In genomic region chr15:78532566-78533345, GRCm38 (mm10) we compare ENCODE assay signal across 9 mouse cellular contexts. TPM values are rescaled to one million over a fixed set of nuclear protein-coding genes. Genes with fewer than 3 reads are reported as not detected.
DNase-seq lines count a peak whose midpoint lies in the region; ATAC-seq and TF ChIP-seq lines count a peak whose summit lies in the region.
"Had no signal": no experiment of that assay in that cellular context is flagged by ENCODE, and none has a peak within 500 bp of the region (broad histone marks: within the 10 kb centered on the region; RNA-seq: fewer than 3 reads in every experiment).

No protein-coding gene starts in this region.

- no peak overlapping the region for H3K4me3 ChIP-seq in neural tube, embryonic 13.5 days
- H3K4me3 ChIP-seq in limb, embryonic 11.5 days (ENCODE audit: low read depth, low read length) = no peak overlapping the region
- no peak overlapping the region for H3K4me3 ChIP-seq in lung, postnatal 0 days (ENCODE audit: low read depth, low read length)
- H3K4me3 ChIP-seq in stomach, postnatal 0 days (ENCODE audit: low read depth, low read length) = no peak overlapping the region

- H3K27me3 ChIP-seq in neural tube, embryonic 13.5 days = no peaks in the 10 kb centered on the region; the same call in 1 of the 2 replicates
- H3K27me3 ChIP-seq in limb, embryonic 11.5 days (ENCODE audit: control insufficient read depth, insufficient read depth, low read length) = no peaks in the 10 kb centered on the region
- no peaks in the 10 kb centered on the region for H3K27me3 ChIP-seq in lung, postnatal 0 days (replicated peaks; ENCODE audit: insufficient read depth, low read length)
- no peaks in the 10 kb centered on the region for H3K27me3 ChIP-seq in stomach, postnatal 0 days (ENCODE audit: control insufficient read depth, insufficient read depth, low read length)

- 0 out of 2 replicates have a peak overlapping the region, but pooled peaks have one; percentile 15 for H3K27ac ChIP-seq in neural tube, embryonic 13.5 days (replicated peaks)
- H3K27ac ChIP-seq in limb, embryonic 11.5 days (replicated peaks; ENCODE audit: low read depth, low read length) = no peak overlapping the region
- peak overlapping the region; percentile 77 for H3K27ac ChIP-seq in lung, postnatal 0 days (ENCODE audit: low read length)
- peak overlapping the region; percentile 92 for H3K27ac ChIP-seq in stomach, postnatal 0 days (replicated peaks)

- H3K4me2 ChIP-seq in neural tube, embryonic 13.5 days = peak overlapping the region; percentile 53; the same call in 1 of the 2 replicates
- H3K4me2 ChIP-seq in limb, embryonic 11.5 days (ENCODE audit: low read depth, severe bottlenecking) = no peak overlapping the region
- no peak overlapping the region for H3K4me2 ChIP-seq in lung, postnatal 0 days (replicated peaks; ENCODE audit: low read depth, low read length)
- 0 out of 2 replicates have a peak overlapping the region, but pooled peaks have one; percentile 20 for H3K4me2 ChIP-seq in stomach, postnatal 0 days (replicated peaks; ENCODE audit: low read depth)

- peak; percentile 78 for TF ChIP-seq EP300 in lung, postnatal 0 days (IDR thresholded peaks at IDR 0.05)
- no peak for TF ChIP-seq EP300 in stomach, postnatal 0 days (optimal IDR thresholded peaks at IDR 0.05)

- ATAC-seq in neural tube, embryonic 13.5 days (ENCODE audit: low read depth) = no peak
- no peak for ATAC-seq in limb, embryonic 11.5 days (ENCODE audit: insufficient number of reproducible peaks, low FRiP score, low TSS enrichment, low read depth)
- peak; percentile 42 for ATAC-seq in lung, postnatal 0 days
- peak; percentile 63 for ATAC-seq in stomach, postnatal 0 days (ENCODE audit: low FRiP score, low TSS enrichment)

- TF ChIP-seq CTCF in lung, postnatal 0 days (IDR thresholded peaks at IDR 0.05) = no peak
- TF ChIP-seq CTCF in stomach, postnatal 0 days (IDR thresholded peaks at IDR 0.05; ENCODE audit: low read depth) = no peak

- H3K9me3 ChIP-seq in neural tube, embryonic 13.5 days = no peaks in the 10 kb centered on the region
- H3K9me3 ChIP-seq in limb, embryonic 11.5 days (ENCODE audit: control insufficient read depth, low read length) = no peaks in the 10 kb centered on the region
- H3K9me3 ChIP-seq in lung, postnatal 0 days (ENCODE audit: low read length) = no peaks in the 10 kb centered on the region
- no peaks in the 10 kb centered on the region for H3K9me3 ChIP-seq in stomach, postnatal 0 days (ENCODE audit: control insufficient read depth, low read length)
- H3K9me3 ChIP-seq: G1E; neural tube, embryonic 12.5 days had no signal

- peaks cover 35% of the 10 kb centered on the region for H3K4me1 ChIP-seq in neural tube, embryonic 13.5 days (replicated peaks)
- H3K4me1 ChIP-seq in limb, embryonic 11.5 days (ENCODE audit: control insufficient read depth, insufficient read depth, low read length) = peaks cover 15% of the 10 kb centered on the region
- H3K4me1 ChIP-seq in lung, postnatal 0 days (ENCODE audit: insufficient read depth, low read depth, low read length) = peaks cover 8% of the 10 kb centered on the region; the same call in 1 of the 2 replicates
- H3K4me1 ChIP-seq in stomach, postnatal 0 days (replicated peaks; ENCODE audit: control insufficient read depth, insufficient read depth) = peaks cover 19% of the 10 kb centered on the region

- peak overlapping the region; percentile 22; the same call in 1 of the 2 replicates for H3K9ac ChIP-seq in neural tube, embryonic 13.5 days
- H3K9ac ChIP-seq in limb, embryonic 11.5 days (ENCODE audit: low read length) = peak overlapping the region; percentile 17; the same call in 1 of the 2 replicates
- no peak overlapping the region; the same call in 1 of the 2 replicates for H3K9ac ChIP-seq in lung, postnatal 0 days (replicated peaks; ENCODE audit: low read depth)
- H3K9ac ChIP-seq in stomach, postnatal 0 days (ENCODE audit: low read length) = peak overlapping the region; percentile 35; the same call in 1 of the 2 replicates

- no peaks in the 10 kb centered on the region for H3K36me3 ChIP-seq in neural tube, embryonic 13.5 days
- H3K36me3 ChIP-seq in limb, embryonic 11.5 days (ENCODE audit: control insufficient read depth, insufficient read depth, low read length) = no peaks in the 10 kb centered on the region
- no peaks in the 10 kb centered on the region for H3K36me3 ChIP-seq in lung, postnatal 0 days (ENCODE audit: insufficient read depth, low read length)
- H3K36me3 ChIP-seq in stomach, postnatal 0 days (ENCODE audit: control insufficient read depth, insufficient read depth, low read length) = no peaks in the 10 kb centered on the region
- H3K36me3 ChIP-seq: G1E; neural tube, embryonic 12.5 days had no signal

- WGBS in neural tube, embryonic 13.5 days = 74% methylated on average over 10 of the region's 10 CpGs
- WGBS in limb, embryonic 11.5 days = 70% methylated on average over 10 of the region's 10 CpGs
- WGBS in lung, postnatal 0 days = 39% methylated on average over 10 of the region's 10 CpGs
- 45% methylated on average over 10 of the region's 10 CpGs for WGBS in stomach, postnatal 0 days

- no peak for DNase-seq in neural tube, embryonic 10.5 days (ENCODE audit: extremely low spot score, low spot score)
- no peak for DNase-seq in limb, embryonic 11.5 days (ENCODE audit: low spot score)
- DNase-seq in lung, postnatal 0 days (ENCODE audit: low spot score) = peak; percentile 83
- peak; percentile 81 for DNase-seq in stomach, postnatal 0 days (ENCODE audit: low spot score)
- no peak for DNase-seq in adrenal gland, postnatal 10 days
- DNase-seq in thymus, postnatal 10 days (ENCODE audit: low spot score in 2 of 2) = no peak

RNA-seq across cellular contexts. Expression of gene C1qtnf6, which starts 1.5 kb away (rescaled TPM):
- polyA plus RNA-seq in neural tube, embryonic 13.5 days (2015; fragmentation: Nextera tagmentation; extraction: Ambion mirVana) = 7.4 and 8.5 TPM in 2 replicates
- 17.5 and 18.9 TPM in 2 replicates for polyA plus RNA-seq in limb, embryonic 11.5 days (2014; fragmentation: Nextera tagmentation; extraction: Ambion mirVana)
- 19.1 and 21.5 TPM in 2 replicates for polyA plus RNA-seq in lung, postnatal 0 days (2015; fragmentation: Nextera tagmentation; extraction: Ambion mirVana)
- polyA plus RNA-seq in stomach, postnatal 0 days (2015; fragmentation: Nextera tagmentation; extraction: Ambion mirVana) = 20.2 and 24.6 TPM in 2 replicates
- total RNA-seq in adrenal gland, postnatal 10 days (2021) = 10 to 100 TPM; 58.9 to 63.4 TPM
- polyA plus RNA-seq: G1E had no signal

RNA-seq across cellular contexts. Expression of gene Sstr3, which starts 11.7 kb away (rescaled TPM):
- polyA plus RNA-seq in neural tube, embryonic 13.5 days (2015; fragmentation: Nextera tagmentation; extraction: Ambion mirVana) = 0.25 and 0.29 TPM in 2 replicates
- polyA plus RNA-seq in limb, embryonic 11.5 days (2014; fragmentation: Nextera tagmentation; extraction: Ambion mirVana) = not detected in 2 replicates
- polyA plus RNA-seq in lung, postnatal 0 days (2015; fragmentation: Nextera tagmentation; extraction: Ambion mirVana) = 0.06 and 0.10 TPM in 2 replicates
- polyA plus RNA-seq in stomach, postnatal 0 days (2015; fragmentation: Nextera tagmentation; extraction: Ambion mirVana) = 0.02 and 0.08 TPM in 2 replicates
- under 1 TPM; 0.39 to 0.42 TPM for total RNA-seq in adrenal gland, postnatal 10 days (2021)
- polyA plus RNA-seq: G1E had no signal

RNA-seq across cellular contexts. Expression of gene Il2rb, which starts 37.7 kb away (rescaled TPM):
- 0.06 TPM in 1 of 2 replicates, not detected in the other for polyA plus RNA-seq in neural tube, embryonic 13.5 days (2015; fragmentation: Nextera tagmentation; extraction: Ambion mirVana)
- not detected in 2 replicates for polyA plus RNA-seq in limb, embryonic 11.5 days (2014; fragmentation: Nextera tagmentation; extraction: Ambion mirVana)
- polyA plus RNA-seq in lung, postnatal 0 days (2015; fragmentation: Nextera tagmentation; extraction: Ambion mirVana) = 0.63 and 0.67 TPM in 2 replicates
- 0.24 and 0.30 TPM in 2 replicates for polyA plus RNA-seq in stomach, postnatal 0 days (2015; fragmentation: Nextera tagmentation; extraction: Ambion mirVana)
- 1 to 10 TPM; 1.9 TPM for total RNA-seq in adrenal gland, postnatal 10 days (2021)
- polyA plus RNA-seq: G1E; neural tube, embryonic 12.5 days had no signal

RNA-seq across cellular contexts. Expression of gene Rac2, which starts 39.8 kb away (rescaled TPM):
- 6.4 and 8.8 TPM in 2 replicates for polyA plus RNA-seq in neural tube, embryonic 13.5 days (2015; fragmentation: Nextera tagmentation; extraction: Ambion mirVana)
- polyA plus RNA-seq in limb, embryonic 11.5 days (2014; fragmentation: Nextera tagmentation; extraction: Ambion mirVana) = 5.9 and 6.8 TPM in 2 replicates
- 29.7 and 32.1 TPM in 2 replicates for polyA plus RNA-seq in lung, postnatal 0 days (2015; fragmentation: Nextera tagmentation; extraction: Ambion mirVana)
- polyA plus RNA-seq in stomach, postnatal 0 days (2015; fragmentation: Nextera tagmentation; extraction: Ambion mirVana) = 6.4 and 8.0 TPM in 2 replicates
- total RNA-seq in adrenal gland, postnatal 10 days (2021) = 10 to 100 TPM; 21.3 to 27.1 TPM

Comparison
In these comparisons a context has a peak if more than half of its experiments do, and no peak if none do; other contexts are left out.
1. ATAC-seq: peak in lung, postnatal 0 days (single experiment) and stomach, postnatal 0 days (single experiment); none in neural tube, embryonic 13.5 days (single experiment) and limb, embryonic 11.5 days (single experiment).
2. H3K4me2 ChIP-seq: peak in neural tube, embryonic 13.5 days (single experiment) and stomach, postnatal 0 days (single experiment); none in limb, embryonic 11.5 days (single experiment) and lung, postnatal 0 days (single experiment).
3. DNase-seq: peak in lung, postnatal 0 days (single experiment) and stomach, postnatal 0 days (single experiment); none in neural tube, embryonic 10.5 days (single experiment), limb, embryonic 11.5 days (single experiment), adrenal gland, postnatal 10 days (single experiment) and thymus, postnatal 10 days (0 of 2).